Mouse (Mus musculus): Measurements from ENCODE around the gene Klc2. TPM values are rescaled to one million over a fixed set of nuclear protein-coding genes. Genes with fewer than 3 reads are reported as not detected.
"Not testable (repeated sequence)": the region's sequence is repeated elsewhere in the genome, so short reads cannot be mapped to it uniquely, and the experiment has no call there.

Gene Klc2
- total RNA-seq, 2 experiments from 2014 or later = 220 to 226 TPM

DNA sequence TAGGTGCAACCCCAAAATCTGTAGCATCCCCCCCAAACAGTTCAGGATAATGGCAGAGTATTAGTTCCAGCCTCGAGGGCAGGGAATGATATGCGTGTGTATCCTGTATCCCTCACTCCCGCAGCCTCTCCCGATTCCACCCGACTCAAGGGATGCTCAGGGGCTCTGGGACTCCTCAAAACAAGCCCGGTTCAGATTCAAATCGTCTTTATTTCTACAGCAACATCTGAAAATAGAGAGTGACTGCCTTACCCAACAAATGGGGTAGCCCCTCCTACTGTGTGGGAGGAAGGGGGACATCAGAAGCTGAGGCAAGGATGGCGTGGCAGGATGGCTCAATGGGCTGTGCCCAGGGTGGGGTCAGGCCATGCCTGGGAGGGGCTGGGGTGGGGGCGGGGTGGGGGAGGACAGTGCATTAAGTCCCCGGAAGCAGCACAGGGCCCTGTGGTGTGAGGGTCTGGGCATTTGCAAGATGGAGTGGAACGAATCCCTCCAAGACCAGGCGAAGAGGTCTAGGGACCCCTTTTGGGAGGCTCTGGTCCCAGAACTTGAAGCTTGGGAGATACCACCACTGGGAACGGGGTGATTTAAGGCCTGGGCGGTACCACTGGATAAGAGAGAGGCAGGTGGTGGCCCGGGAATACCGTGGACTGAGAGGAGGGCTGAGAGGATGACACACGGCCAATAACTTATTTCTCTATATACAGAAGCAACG is 10.6 kb downstream of the Klc2 start:
- intact Hi-C loops (cut with DNase I) = no loop called here
- DNase-seq (ENCODE audit: low spot score in 2 of 2) = no peak

- intact Hi-C loops (cut with DNase I) = no loop called here
- peak; percentile 99 for DNase-seq (ENCODE audit: low spot score in 2 of 2)
These were observed 11.6 kb downstream of the Klc2 start, which contains the start of gene Rab1b for GRCm38 (mm10) chr19:5106731-5107191. Gene Rab1b, minus strand, starts transcription at chr19:5107072.

GRCm38 (mm10) chr19:5106074-5106473 is 12.3 kb downstream of the Klc2 start:
- intact Hi-C loops (cut with DNase I) = no loop called here
- no peak for DNase-seq (ENCODE audit: low spot score in 2 of 2)

- DNase-seq (ENCODE audit: low spot score in 2 of 2) = peak in 1 of 2 experiments; percentile 78
- intact Hi-C loops (cut with DNase I) = no loop called here
These were observed 19.8 kb downstream of the Klc2 start, which contains the start of gene Cnih2 for GRCm38 (mm10) chr19:5098363-5099143. Gene Cnih2, minus strand, starts transcription at chr19:5098521.

- intact Hi-C loops (cut with DNase I) = no loop called here
- no peak for DNase-seq (ENCODE audit: low spot score in 2 of 2)
These were observed 20.6 kb downstream of the Klc2 start for GRCm38 (mm10) chr19:5097521-5098362.

DNA sequence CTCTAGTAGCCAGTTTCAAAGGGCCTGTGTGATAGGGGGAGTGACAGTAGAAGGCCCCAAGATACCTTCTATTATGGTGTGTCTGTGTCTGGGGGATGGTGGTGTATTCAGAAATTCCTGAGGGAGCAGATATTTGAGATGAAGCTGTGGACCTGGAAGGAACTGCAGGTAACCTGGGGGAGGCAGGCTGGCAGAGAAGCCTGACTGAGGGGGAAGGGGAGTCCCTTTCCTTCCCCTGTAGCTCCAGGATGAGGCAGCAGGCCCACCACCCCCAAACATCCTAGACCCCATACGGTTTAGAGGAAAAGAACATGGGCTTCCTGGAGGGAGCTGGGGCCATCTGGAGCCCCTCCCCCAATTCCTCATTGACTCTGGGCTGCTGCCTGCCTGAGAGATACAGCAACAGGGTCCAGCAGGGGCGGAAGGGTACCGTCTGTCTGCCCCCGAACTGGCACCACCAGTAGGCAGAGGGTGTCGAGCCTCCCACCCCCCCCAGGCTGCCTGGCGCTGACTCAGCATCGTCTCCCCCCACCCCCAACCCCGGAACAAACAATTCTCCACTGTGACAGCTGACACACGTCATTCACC is 22.4 kb downstream of the Klc2 start:
- DNase-seq (ENCODE audit: low spot score in 2 of 2) = no peak
- intact Hi-C loops (cut with DNase I) = loop anchor here (2.0 kb wide), 1 partner anchor 43 kb away; no protein-coding TSS in a partner anchor

DNA sequence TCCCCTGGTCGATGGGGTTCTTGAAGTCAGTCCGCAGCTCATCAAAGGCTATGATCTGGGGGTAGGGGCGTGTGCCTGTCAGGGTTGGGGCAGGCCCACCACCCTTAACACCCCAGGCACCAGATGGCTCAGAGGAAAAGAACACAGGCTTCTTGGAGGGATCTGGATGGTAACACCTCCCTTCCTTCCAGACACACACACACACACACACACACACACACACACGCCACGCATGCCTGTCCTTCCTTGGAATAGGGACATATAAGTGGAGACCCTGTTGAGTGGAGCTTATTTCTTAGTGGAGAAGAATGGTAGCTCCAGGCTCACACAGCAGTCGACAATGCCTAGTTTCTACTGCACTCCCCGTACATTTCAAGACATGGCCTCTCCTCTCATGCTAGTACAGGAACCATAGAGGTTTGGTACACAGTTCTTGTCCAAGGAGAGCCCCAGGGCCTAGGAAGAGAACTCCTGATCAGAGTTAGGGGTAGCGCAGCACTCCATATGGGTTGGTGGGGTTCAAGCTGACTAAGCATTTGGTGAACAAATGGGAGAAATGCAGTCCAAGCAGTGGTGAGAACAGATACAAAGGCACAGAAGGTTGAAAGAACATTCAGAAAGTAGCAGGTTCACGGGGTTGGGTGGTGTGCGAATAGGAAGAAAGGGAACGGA is 23.5 kb downstream of the Klc2 start:
- intact Hi-C loops (cut with DNase I) = loop anchor here (2.0 kb wide), 1 partner anchor 44 kb away; no protein-coding TSS in a partner anchor

DNA sequence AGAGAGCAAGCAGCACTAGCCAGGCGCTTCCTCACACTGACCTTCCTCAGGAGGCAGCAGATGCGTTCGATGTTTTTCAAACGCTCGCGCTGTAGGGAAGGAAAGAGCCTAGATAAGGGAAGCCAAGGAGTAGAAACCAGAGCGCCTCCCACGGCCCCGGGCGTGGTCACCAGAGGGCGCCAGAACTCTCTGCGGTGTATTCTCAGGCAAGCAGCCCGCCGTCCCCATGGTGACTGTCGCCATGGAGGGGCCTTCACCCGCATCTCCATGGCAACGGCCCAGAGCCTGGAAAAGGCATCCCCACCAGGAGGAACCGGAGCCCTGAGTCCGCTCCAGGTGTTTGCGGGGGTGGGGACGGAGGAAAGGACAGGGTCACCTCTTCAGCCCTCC is 24.1 kb downstream of the Klc2 start:
- intact Hi-C loops (cut with DNase I) = loop anchor here (2.0 kb wide), 1 partner anchor 45 kb away; no protein-coding TSS in a partner anchor
- peak; percentile 99 for DNase-seq (ENCODE audit: low spot score in 2 of 2)

More for the DNA sequence above, 23.5 kb downstream of the Klc2 start:
- no peak for DNase-seq (ENCODE audit: low spot score in 2 of 2)

DNA sequence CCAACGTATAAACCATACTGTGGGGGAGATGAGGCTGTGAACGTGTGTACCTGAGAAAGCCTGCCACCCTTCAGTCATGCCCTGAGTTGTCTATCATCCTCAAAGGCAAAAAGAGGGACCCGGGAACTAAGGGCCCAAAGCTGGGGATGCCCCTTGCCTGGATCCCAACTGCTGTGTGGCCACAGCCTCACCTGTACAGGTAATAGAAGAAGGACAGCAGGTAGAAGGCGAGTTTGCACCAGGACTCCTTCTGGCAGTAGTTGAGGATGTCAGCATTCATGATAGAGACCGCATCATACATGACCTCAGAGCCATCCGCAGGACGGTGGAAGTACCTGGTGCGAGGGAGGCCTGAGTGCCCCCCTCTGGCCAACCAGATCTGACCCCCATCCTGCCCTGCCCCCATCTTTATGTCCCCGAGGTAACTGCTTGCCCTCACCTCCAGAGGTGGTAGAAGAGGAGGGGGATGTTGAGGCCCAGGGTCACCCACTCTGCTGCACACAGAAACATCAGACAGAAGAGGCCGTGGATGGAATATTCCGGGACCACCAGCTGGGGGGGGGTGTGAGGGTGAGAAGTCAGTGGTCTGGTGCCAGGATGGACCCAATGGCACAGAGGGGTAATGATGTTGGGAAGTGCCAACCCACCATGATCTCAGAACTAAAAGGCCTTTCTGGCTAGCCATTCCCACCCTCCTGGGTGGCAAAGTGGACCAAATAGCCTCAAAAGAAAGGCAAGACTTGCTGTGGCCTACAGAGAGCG is 24.7 kb downstream of the Klc2 start:
- no peak for DNase-seq (ENCODE audit: low spot score in 2 of 2)
- intact Hi-C loops (cut with DNase I) = loop anchor here (2.0 kb wide), 1 partner anchor 45 kb away; no protein-coding TSS in a partner anchor

DNA sequence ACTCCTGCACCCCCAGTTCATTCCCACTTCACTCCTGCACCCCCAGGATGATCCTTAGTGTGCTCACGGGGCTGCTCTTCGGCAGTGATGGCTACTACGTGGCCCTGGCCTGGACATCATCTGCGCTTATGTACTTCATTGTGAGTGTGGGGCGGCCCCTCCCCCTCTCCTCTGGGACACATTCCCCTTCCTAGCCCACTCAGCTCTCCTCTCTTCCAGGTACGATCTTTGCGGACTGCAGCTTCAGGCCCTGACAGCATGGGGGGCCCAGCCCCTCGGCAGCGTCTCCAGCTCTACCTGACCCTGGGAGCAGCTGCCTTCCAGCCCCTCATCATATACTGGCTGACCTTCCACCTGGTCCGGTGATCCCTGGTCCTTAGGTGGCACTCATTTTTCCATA is 26.3 kb downstream of the Klc2 start:
- intact Hi-C loops (cut with DNase I) = no loop called here
- DNase-seq (ENCODE audit: low spot score in 2 of 2) = no peak

- intact Hi-C loops (cut with DNase I) = no loop called here
- no peak for DNase-seq (ENCODE audit: low spot score in 2 of 2)
These were observed 29.0 kb downstream of the Klc2 start for GRCm38 (mm10) chr19:5089324-5089723.

- DNase-seq (ENCODE audit: low spot score in 2 of 2) = peak; percentile 96 to 99
These were observed 30.3 kb downstream of the Klc2 start, which contains the start of gene Yif1a for GRCm38 (mm10) chr19:5087884-5088728. Gene Yif1a, plus strand, starts transcription at chr19:5088538.

DNA sequence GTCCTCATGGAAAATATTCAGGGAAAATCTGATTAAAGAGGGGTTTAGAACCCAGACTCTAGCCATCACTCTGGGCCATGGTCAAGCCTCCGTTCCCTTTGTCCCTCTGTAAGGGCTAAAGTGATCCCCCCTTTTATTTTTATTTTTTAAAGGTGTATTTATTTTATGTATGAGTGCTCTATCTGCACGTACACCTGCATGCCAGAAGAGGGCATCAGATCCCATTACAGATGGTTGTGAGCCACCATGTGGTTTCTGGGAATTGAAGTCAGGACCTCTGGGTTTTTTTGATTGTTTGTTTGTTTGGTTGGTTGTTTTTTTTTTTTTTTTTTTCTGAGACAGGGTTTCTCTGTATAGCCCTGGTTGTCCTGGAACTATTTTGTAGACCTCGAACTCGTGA is 31.8 kb downstream of the Klc2 start:
- DNase-seq (ENCODE audit: low spot score in 2 of 2); intact Hi-C loops (cut with DNase I): not testable (repeated sequence)

More at GRCm38 (mm10) chr19:5087884-5088728, 30.3 kb downstream of the Klc2 start, which contains the start of gene Yif1a:
- intact Hi-C loops (cut with DNase I) = no loop called here

- DNase-seq (ENCODE audit: low spot score in 2 of 2) = no peak
- intact Hi-C loops (cut with DNase I) = no loop called here
These were observed 33.1 kb downstream of the Klc2 start, which contains the start of gene Tmem151a for GRCm38 (mm10) chr19:5085145-5085863. Gene Tmem151a, minus strand, starts transcription at chr19:5085531.

GRCm38 (mm10) chr19:5084834-5085144 is 33.6 kb downstream of the Klc2 start:
- intact Hi-C loops (cut with DNase I) = no loop called here
- no peak for DNase-seq (ENCODE audit: low spot score in 2 of 2)
